Mouse (Mus musculus) embryonic facial prominence, embryonic 14.5 days (tissue): ENCODE data around the gene Tmem178b. TPM values are rescaled to one million over a fixed set of nuclear protein-coding genes. Genes with fewer than 3 reads are reported as not detected.

Experiments
- ATAC-seq: fragments of 200-750 bp; cut with Nextera tagmentation; 2 replicates; pipeline ENCODE4 v1.8.0; 2017; ENCODE audit warnings: low read depth, moderate number of reproducible peaks, moderate TSS enrichment
- DNase-seq: peaks from one replicate; pipeline ENCODE4 v3.0.0-alpha.2; 2015; ENCODE audit warnings: low spot score
- H3K27ac ChIP-seq: fragments of 300-500 bp; sonication (generic); replicated peaks from 2 replicates; pipeline ENCODE4 v1.5.1; 2014; ENCODE audit warnings: low read depth, mild to moderate bottlenecking, low read length, moderate library complexity
- H3K27me3 ChIP-seq: fragments of 300-500 bp; sonication (generic); replicated peaks from 2 replicates; pipeline ENCODE4 v1.6.1; 2014; ENCODE audit warnings: low read length; ENCODE audit not compliant: control insufficient read depth, insufficient read depth
- H3K36me3 ChIP-seq: fragments of 300-500 bp; sonication (generic); 2 replicates; pipeline ENCODE4 v1.6.1; 2014; ENCODE audit warnings: low read length, mixed read lengths; ENCODE audit not compliant: control insufficient read depth, insufficient read depth
- H3K4me1 ChIP-seq: fragments of 300-500 bp; sonication (generic); 2 replicates; pipeline ENCODE4 v1.6.1; 2014; ENCODE audit warnings: antibody characterized with exemption, low read length; ENCODE audit not compliant: control insufficient read depth, insufficient read depth
- H3K4me2 ChIP-seq: fragments of 300-500 bp; sonication (generic); 2 replicates; pipeline ENCODE4 v1.6.1; 2014; ENCODE audit warnings: low read depth, mild to moderate bottlenecking, low read length, moderate library complexity, mixed read lengths
- H3K4me3 ChIP-seq: fragments of 300-500 bp; sonication (generic); 2 replicates; pipeline ENCODE4 v1.5.1; 2014; ENCODE audit warnings: low read depth, mild to moderate bottlenecking, low read length
- H3K9ac ChIP-seq: fragments of 300-500 bp; sonication (generic); 2 replicates; pipeline ENCODE4 v1.6.1; 2014; ENCODE audit warnings: low read depth, mild to moderate bottlenecking, low read length, moderate library complexity, mixed read lengths
- H3K9me3 ChIP-seq: fragments of 300-500 bp; sonication (generic); 2 replicates; pipeline ENCODE4 v1.6.1; 2016; ENCODE audit warnings: low read length; ENCODE audit not compliant: control insufficient read depth
- WGBS: fragments of 180-500 bp; shearing (Covaris S2); extraction: QIAGEN DNeasy Blood & Tissue Kit; methylation state at CpG from one replicate; pipeline ENCODE4 v1.1.7; 2014; 5-methylcytosine and 5-hydroxymethylcytosine counted together
- polyA plus RNA-seq: library from polyadenylated mRNA; unstranded; fragments of >200 nt; fragmentation: Nextera tagmentation; extraction: Ambion mirVana; gene quantifications from 2 replicates; pipeline ENCODE4 v1.2.1, GENCODE M21; 2014

The Tmem178b gene
- polyA plus RNA-seq, 1 experiment from 2014 or later, result 2.6 TPM

DNA sequence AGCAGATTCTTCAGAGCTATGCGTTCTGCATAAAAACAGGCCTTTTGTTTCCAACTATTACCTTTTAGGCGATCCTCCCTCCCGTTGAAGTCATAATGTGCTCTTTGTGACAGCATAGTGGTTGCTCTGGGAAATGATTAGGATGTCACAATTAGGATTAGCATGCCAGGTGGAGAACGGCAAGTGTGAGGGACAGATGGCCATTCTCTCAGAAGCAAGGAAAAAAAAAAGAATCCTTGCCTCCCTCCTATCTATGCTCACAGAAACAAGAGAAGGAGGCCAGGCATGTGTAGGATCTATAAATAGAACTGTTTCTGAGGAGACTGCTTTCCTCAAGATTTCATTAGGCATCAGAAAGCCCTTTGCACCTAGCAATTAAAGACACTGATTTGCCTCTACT is 229.8 kb downstream of the Tmem178b start:
- no peaks in the 10 kb centered on the region for H3K36me3 ChIP-seq
- no peak overlapping the region for H3K4me2 ChIP-seq
- no peak overlapping the region for H3K27ac ChIP-seq
- H3K9me3 ChIP-seq, result no peaks in the 10 kb centered on the region
- H3K4me3 ChIP-seq, result no peak overlapping the region
- no peak overlapping the region for H3K9ac ChIP-seq
- H3K4me1 ChIP-seq, result no peaks in the 10 kb centered on the region
- H3K27me3 ChIP-seq, result no peaks in the 10 kb centered on the region
- WGBS, result 60% methylated on average over 4 of the region's 4 CpGs
- no peak for DNase-seq
- no peak for ATAC-seq

DNA sequence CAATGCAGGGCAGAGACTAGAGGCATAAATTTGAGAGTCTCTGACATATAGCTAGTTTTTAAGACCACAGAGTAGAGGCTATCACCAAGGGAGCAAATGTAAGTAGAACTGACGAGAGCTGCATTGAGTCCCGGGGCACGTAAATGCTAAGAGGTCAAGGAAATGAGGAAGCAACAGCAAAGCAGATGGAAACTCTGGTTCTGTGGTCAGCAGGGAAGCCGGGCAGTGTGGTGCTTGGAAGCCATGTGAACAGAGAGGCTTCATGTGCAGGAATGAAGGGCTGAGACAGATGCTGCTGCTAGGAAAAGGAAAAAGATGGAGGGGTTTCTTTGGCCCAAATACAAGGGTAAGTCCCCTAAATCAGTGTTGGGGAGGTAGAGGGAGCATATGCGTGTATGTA is 237.0 kb downstream of the Tmem178b start:
- Histone ChIP-seq H3K27me3 (no peaks in the 10 kb centered on the region), H3K4me2 (no peak overlapping the region), H3K36me3 (no peaks in the 10 kb centered on the region), H3K4me1 (no peaks in the 10 kb centered on the region), H3K9me3 (no peaks in the 10 kb centered on the region), H3K27ac (no peak overlapping the region), H3K9ac (no peak overlapping the region), H3K4me3 (no peak overlapping the region)
- WGBS, result 66% methylated on average over 5 of the region's 5 CpGs
- no peak for DNase-seq
- ATAC-seq, result no peak

DNA sequence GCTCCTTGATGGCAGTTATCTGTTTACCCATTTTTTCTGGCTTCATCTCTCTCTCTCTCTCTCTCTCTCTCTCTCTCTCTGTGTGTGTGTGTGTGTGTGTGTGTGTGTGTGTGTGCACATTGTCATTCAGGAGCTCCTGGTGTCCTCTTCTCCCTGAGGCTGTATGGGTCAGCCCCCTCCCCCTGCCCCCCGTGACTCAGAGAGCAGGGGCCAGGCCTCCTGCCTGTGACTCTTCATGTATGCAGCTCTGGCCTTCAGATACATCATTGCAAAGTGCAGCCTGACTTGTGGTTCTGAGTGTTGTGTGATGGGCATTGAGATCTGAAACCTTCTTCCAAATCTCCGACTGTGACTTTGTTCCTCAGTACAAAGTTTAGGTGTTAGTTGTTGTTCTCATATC is 237.7 kb downstream of the Tmem178b start:
- ATAC-seq (no peak), DNase-seq (no peak)
- no peak overlapping the region for H3K9ac ChIP-seq
- no peak overlapping the region for H3K4me2 ChIP-seq
- H3K4me1 ChIP-seq, result no peaks in the 10 kb centered on the region
- no peak overlapping the region for H3K4me3 ChIP-seq
- H3K36me3 ChIP-seq, result no peaks in the 10 kb centered on the region
- H3K27me3 ChIP-seq, result no peaks in the 10 kb centered on the region
- no peaks in the 10 kb centered on the region for H3K9me3 ChIP-seq
- H3K27ac ChIP-seq, result no peak overlapping the region
- 74% methylated on average over 2 of the region's 2 CpGs for WGBS

DNA sequence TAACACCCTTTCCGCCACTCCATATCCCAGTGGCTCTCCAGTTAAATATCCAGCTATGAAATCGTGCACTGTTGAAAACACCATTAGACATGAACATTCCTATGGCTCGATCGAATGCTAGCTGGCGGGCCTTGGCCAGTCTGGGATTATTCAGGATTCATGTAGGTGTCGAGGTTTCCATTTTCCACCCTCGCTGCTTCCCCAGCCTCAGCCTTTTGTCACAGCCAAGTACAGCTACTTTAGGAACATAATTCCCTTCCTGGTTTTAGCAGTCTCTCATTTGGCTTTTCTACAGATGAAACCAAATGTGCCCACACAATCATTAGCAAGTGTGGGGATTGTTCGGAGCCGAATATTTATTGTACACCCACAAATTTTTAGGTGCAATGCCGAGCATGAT is 239.4 kb downstream of the Tmem178b start:
- ATAC-seq, result no peak

DNA sequence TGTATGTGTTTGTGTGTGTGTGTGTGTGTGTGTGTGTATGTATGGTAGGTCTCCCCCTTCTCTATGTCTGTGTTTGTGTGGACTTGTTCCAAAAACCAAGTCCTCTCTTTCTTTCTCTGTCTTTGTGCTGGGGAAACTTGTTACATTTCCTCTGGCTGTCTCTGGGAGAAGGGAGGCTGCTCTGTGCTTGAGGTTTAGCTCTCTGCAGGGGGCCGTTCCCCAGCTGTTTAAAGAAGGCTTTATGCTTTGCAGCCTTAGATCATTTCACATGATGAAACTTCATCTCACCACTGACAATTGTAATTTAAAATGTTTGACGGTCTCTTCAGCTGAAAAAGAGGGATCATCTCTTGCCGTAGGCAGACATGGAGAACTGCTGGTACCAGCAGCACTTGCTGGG is 243.2 kb downstream of the Tmem178b start:
- 22% methylated on average over 3 of the region's 3 CpGs for WGBS
- no peak overlapping the region for H3K9ac ChIP-seq
- H3K27me3 ChIP-seq, result no peaks in the 10 kb centered on the region
- H3K9me3 ChIP-seq, result no peaks in the 10 kb centered on the region
- no peaks in the 10 kb centered on the region for H3K4me1 ChIP-seq
- H3K4me2 ChIP-seq, result no peak overlapping the region
- H3K36me3 ChIP-seq, result no peaks in the 10 kb centered on the region
- DNase-seq, result peak; percentile 50
- no peak for ATAC-seq
- no peak overlapping the region for H3K27ac ChIP-seq
- no peak overlapping the region for H3K4me3 ChIP-seq

More for the DNA sequence above, 239.4 kb downstream of the Tmem178b start:
- Histone ChIP-seq H3K9ac (no peak overlapping the region), H3K4me3 (no peak overlapping the region), H3K27me3 (no peaks in the 10 kb centered on the region), H3K36me3 (no peaks in the 10 kb centered on the region), H3K4me2 (no peak overlapping the region), H3K27ac (no peak overlapping the region), H3K9me3 (no peaks in the 10 kb centered on the region), H3K4me1 (no peaks in the 10 kb centered on the region)
- WGBS, result 72% methylated on average over 10 of the region's 10 CpGs
- DNase-seq, result no peak

GRCm38 (mm10) chr6:40120176-40120575 is 247.1 kb downstream of the Tmem178b start:
- no peak overlapping the region for H3K9ac ChIP-seq
- H3K4me3 ChIP-seq, result no peak overlapping the region
- DNase-seq (no peak), ATAC-seq (no peak)
- no peak overlapping the region for H3K4me2 ChIP-seq
- no peaks in the 10 kb centered on the region for H3K27me3 ChIP-seq
- H3K27ac ChIP-seq, result no peak overlapping the region
- no peaks in the 10 kb centered on the region for H3K9me3 ChIP-seq
- H3K36me3 ChIP-seq, result no peaks in the 10 kb centered on the region
- WGBS, result 80% methylated on average over 2 of the region's 2 CpGs
- no peaks in the 10 kb centered on the region for H3K4me1 ChIP-seq

DNA sequence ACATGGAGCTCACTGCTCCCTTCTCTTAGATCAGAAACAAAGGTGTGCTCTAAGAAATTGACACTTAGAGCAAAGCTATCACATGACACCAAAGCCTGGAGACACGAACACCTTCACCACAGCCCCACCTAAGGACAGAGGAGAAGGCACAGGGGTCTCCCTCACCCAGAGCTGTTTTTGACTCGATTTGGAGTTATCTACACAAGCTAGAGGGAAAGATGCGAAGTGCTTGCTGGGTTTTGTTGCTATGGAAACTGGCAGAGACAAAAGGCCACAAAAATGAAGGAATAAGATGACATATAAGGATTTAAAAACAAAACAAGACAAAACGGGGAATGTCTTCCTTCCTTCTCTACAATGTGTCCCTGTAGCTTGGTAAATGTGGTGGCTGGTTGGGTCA is 248.4 kb downstream of the Tmem178b start:
- no peak overlapping the region for H3K27ac ChIP-seq
- 38% methylated on average over 4 of the region's 4 CpGs for whole genome bisulfite sequencing
- H3K9ac ChIP-seq, result no peak overlapping the region
- H3K9me3 ChIP-seq, result no peaks in the 10 kb centered on the region
- no peaks in the 10 kb centered on the region for H3K36me3 ChIP-seq
- no peak for ATAC-seq
- H3K4me1 ChIP-seq, result no peaks in the 10 kb centered on the region
- no peak for DNase-seq
- no peak overlapping the region for H3K4me3 ChIP-seq
- H3K4me2 ChIP-seq, result no peak overlapping the region
- no peaks in the 10 kb centered on the region for H3K27me3 ChIP-seq

DNA sequence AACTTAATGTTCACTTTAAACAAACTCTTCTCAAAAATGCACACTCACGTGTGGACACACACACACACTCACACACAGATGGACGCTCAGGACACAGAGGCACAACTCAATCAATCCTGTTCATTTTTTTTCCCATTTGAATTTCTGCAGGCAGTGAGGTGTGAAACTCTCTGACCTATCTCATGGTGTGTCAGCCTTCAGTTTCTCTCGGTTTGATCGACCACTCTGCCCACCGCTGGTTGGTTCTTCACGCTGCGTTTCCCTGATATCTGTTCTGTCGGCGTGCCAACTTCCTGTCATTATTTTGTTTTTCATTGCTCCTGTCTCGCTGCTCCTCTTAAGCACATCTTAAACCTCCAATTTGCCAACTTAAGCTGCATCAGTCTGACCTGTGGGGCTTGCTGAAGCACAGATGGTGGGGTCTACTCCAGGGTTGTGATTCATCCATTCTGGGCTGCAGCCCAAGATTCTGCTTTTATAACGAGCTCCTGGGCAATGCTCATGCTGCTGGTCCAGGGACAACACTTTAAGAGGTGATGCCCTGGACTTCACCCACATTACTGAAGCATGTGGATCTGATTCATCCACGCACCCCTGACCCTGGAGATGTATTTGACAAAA is 250.1 kb downstream of the Tmem178b start:
- Histone ChIP-seq H3K4me2 (no peak overlapping the region), H3K4me3 (no peak overlapping the region), H3K9me3 (no peaks in the 10 kb centered on the region), H3K4me1 (no peaks in the 10 kb centered on the region), H3K9ac (no peak overlapping the region), H3K27me3 (no peaks in the 10 kb centered on the region), H3K36me3 (no peaks in the 10 kb centered on the region), H3K27ac (no peak overlapping the region)
- 68% methylated on average over 12 of the region's 12 CpGs for WGBS
- ATAC-seq, result no peak
- DNase-seq, result no peak

- DNase-seq (no peak), ATAC-seq (no peak)
- H3K27ac ChIP-seq, result no peak overlapping the region
- H3K9me3 ChIP-seq, result no peaks in the 10 kb centered on the region
- H3K9ac ChIP-seq, result no peak overlapping the region
- no peaks in the 10 kb centered on the region for H3K4me1 ChIP-seq
- no peaks in the 10 kb centered on the region for H3K27me3 ChIP-seq
- H3K4me2 ChIP-seq, result no peak overlapping the region
- H3K36me3 ChIP-seq, result no peaks in the 10 kb centered on the region
- no peak overlapping the region for H3K4me3 ChIP-seq
Observed at GRCm38 (mm10) chr6:40123960-40124359, 250.9 kb downstream of the Tmem178b start.
